Mouse (Mus musculus) liver, postnatal 0 days (tissue): ENCODE data around the gene Tbc1d8. TPM values are rescaled to one million over a fixed set of nuclear protein-coding genes. Genes with fewer than 3 reads are reported as not detected.
A peak's percentile ranks its signal among the peaks of the same experiment; 100 is the strongest.

ENCODE experiments used
- ATAC-seq: fragments of 200-750 bp; cut with Nextera tagmentation; 2 replicates; pipeline ENCODE4 v1.8.0; 2017; ENCODE audit warnings: mild to moderate bottlenecking, moderate library complexity
- DNase-seq: peaks from one replicate; pipeline ENCODE4 v3.0.0-alpha.2; 2016
- H3K27ac ChIP-seq: fragments of 300-500 bp; sonication (generic); 2 replicates; pipeline ENCODE4 v1.5.1; 2014; ENCODE audit warnings: antibody characterized with exemption, moderate library complexity, mild to moderate bottlenecking, low read depth
- H3K27me3 ChIP-seq: fragments of 300-500 bp; sonication (generic); 2 replicates; pipeline ENCODE4 v1.6.1; 2014; ENCODE audit warnings: low read length, control low read depth, mixed read lengths; ENCODE audit not compliant: insufficient read depth
- H3K36me3 ChIP-seq: fragments of 300-500 bp; sonication (generic); replicated peaks from 2 replicates; pipeline ENCODE4 v1.6.1; 2014; ENCODE audit warnings: mild to moderate bottlenecking, control low read depth, low read length, moderate library complexity, mixed read lengths; ENCODE audit not compliant: insufficient read depth
- H3K4me1 ChIP-seq: fragments of 300-500 bp; sonication (generic); 2 replicates; pipeline ENCODE4 v1.6.1; 2014; ENCODE audit warnings: antibody characterized with exemption, mild to moderate bottlenecking, control low read depth; ENCODE audit not compliant: insufficient read depth
- H3K4me2 ChIP-seq: fragments of 300-500 bp; sonication (generic); 2 replicates; pipeline ENCODE4 v1.6.1; 2014; ENCODE audit warnings: low read depth, mild to moderate bottlenecking, low read length, moderate library complexity, mixed read lengths
- H3K4me3 ChIP-seq: fragments of 300-500 bp; sonication (generic); 2 replicates; pipeline ENCODE4 v1.5.1; 2014; ENCODE audit warnings: low read depth, low read length
- H3K9ac ChIP-seq: fragments of 300-500 bp; sonication (generic); replicated peaks from 2 replicates; pipeline ENCODE4 v1.6.1; 2014; ENCODE audit warnings: mild to moderate bottlenecking, moderate library complexity
- H3K9me3 ChIP-seq: fragments of 300-500 bp; sonication (generic); 2 replicates; pipeline ENCODE4 v1.6.1; 2016; ENCODE audit warnings: mild to moderate bottlenecking, control low read depth, low read length, mixed read lengths
- CTCF ChIP-seq: sonication (generic); IDR thresholded peaks from 2 replicates; pipeline ENCODE4 v1.5.1; 2016; ENCODE audit warnings: antibody characterized with exemption, low read depth
- EP300 ChIP-seq: IDR thresholded peaks from 2 replicates; pipeline ENCODE4 v1.6.1; 2016; ENCODE audit warnings: antibody characterized with exemption, low read depth, mild to moderate bottlenecking
- WGBS: fragments of 180-500 bp; shearing (Covaris S2); extraction: QIAGEN DNeasy Blood & Tissue Kit; methylation state at CpG from one replicate; pipeline ENCODE4 v1.1.7; 2014; ENCODE audit not compliant: insufficient replicate concordance; 5-methylcytosine and 5-hydroxymethylcytosine counted together
- polyA plus RNA-seq: library from polyadenylated mRNA; unstranded; fragments of >200 nt; fragmentation: Nextera tagmentation; extraction: Ambion mirVana; gene quantifications from 2 replicates; pipeline ENCODE4 v1.2.1, GENCODE M21; 2015

Tbc1d8 gene
- polyA plus RNA-seq, 1 experiment from 2014 or later: 8.8 TPM

DNA sequence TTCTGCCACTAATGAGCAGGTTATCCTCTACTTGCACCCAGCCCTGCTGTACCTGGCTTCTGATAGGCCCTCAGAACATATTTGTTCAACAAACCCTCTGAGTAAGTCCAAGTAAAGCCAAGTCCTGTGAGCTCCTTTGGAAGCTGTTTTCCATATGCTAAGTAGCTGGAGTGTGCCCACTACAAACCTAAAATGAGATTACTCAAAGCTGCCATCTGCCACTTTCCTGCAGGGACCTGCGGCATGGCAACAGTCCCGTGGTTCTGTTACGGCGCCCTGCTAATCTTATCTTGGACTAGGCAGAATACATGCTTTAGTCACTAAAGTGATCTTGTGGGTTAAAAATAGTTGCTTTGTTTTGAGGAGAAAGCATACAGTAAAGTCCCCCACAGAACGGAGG is 32.4 kb downstream of the Tbc1d8 start:
- 53% methylated on average over 5 of the region's 5 CpGs for WGBS
- Histone ChIP-seq H3K9me3 (no peaks in the 10 kb centered on the region), H3K27me3 (no peaks in the 10 kb centered on the region), H3K9ac (no peak overlapping the region), H3K4me1 (peaks cover 64% of the 10 kb centered on the region), H3K36me3 (peaks cover 8% of the 10 kb centered on the region; the same call in 1 of the 2 replicates), H3K27ac (peak overlapping the region; percentile 44; the same call in 1 of the 2 replicates), H3K4me2 (no peak overlapping the region), H3K4me3 (no peak overlapping the region)
- TF ChIP-seq CTCF (no peak), EP300 (peak; percentile 75; the same call in 1 of the 2 replicates)
- ATAC-seq (peak; percentile 24; the same call in 1 of the 2 replicates), DNase-seq (no peak)

DNA sequence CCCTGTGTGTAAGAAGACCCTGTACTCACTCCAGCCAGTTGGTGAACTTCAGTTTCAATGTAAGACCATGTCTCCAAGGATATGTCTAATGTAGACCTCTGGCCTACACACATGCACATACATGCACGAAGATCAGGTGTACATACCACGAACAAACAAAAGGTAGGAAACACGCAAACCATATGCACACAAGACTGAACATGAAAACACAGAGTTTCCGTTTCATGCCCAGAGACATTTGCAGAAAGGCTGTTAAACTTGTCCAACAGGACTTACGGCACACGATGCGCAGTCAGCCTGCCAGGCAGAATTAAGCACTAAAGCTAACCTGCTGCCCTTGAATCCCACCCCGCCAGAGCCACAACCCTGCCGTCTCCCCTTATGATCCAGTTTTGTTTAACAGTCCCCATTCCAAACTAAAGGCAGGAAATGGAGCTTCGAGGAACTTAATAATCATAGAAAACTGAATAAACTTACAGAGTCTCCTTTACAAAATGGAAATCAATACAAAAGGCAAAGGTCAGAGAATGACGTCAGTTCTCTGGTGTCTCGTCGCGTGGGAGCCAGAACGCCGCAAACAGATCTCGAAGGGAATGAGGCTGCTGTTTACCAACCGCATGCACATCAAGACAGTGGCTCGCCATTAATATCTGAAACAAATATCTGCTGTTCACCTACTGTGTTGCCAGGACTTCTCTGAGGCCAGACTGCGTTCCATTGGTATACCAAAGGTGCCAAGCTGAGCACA is 33.1 kb downstream of the Tbc1d8 start:
- H3K4me1 ChIP-seq: peaks cover 62% of the 10 kb centered on the region
- no peak for TF ChIP-seq EP300
- no peak for TF ChIP-seq CTCF
- no peak overlapping the region for H3K9ac ChIP-seq
- no peak for DNase-seq
- peak overlapping the region; percentile 59; the same call in 1 of the 2 replicates for H3K27ac ChIP-seq
- H3K4me2 ChIP-seq: no peak overlapping the region
- no peak overlapping the region for H3K4me3 ChIP-seq
- ATAC-seq: peak; percentile 59
- 75% methylated on average over 20 of the region's 20 CpGs for WGBS
- H3K36me3 ChIP-seq: peaks cover 8% of the 10 kb centered on the region; the same call in 1 of the 2 replicates
- H3K9me3 ChIP-seq: no peaks in the 10 kb centered on the region
- H3K27me3 ChIP-seq: no peaks in the 10 kb centered on the region

DNA sequence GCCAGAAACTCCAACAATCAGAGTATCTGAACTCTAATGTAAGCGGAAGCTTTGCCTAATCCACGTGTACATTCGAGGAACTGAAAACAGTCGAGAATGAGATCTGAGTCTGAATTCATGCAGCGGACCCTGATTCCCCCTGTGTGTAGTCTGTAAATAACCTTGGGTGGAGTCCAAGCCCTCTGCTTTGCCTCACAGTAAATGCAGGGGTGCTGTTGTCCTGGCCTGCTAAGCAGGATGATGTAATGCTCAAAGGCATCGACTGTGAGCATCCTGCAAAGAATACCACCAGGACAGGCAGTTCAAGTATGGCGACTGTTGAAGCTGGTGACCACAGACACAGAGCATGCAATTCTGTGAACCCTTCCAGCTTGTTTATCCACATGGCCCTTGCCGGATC is 34.8 kb downstream of the Tbc1d8 start:
- no peak for TF ChIP-seq CTCF
- TF ChIP-seq EP300: no peak
- H3K4me3 ChIP-seq: no peak overlapping the region
- no peaks in the 10 kb centered on the region for H3K9me3 ChIP-seq
- WGBS: 54% methylated on average over 8 of the region's 8 CpGs
- H3K27ac ChIP-seq: no peak overlapping the region
- ATAC-seq (peak; percentile 27; the same call in 1 of the 2 replicates), DNase-seq (no peak)
- H3K9ac ChIP-seq: no peak overlapping the region
- peaks cover 8% of the 10 kb centered on the region; the same call in 1 of the 2 replicates for H3K36me3 ChIP-seq
- H3K4me1 ChIP-seq: peaks cover 57% of the 10 kb centered on the region
- no peak overlapping the region for H3K4me2 ChIP-seq
- no peaks in the 10 kb centered on the region for H3K27me3 ChIP-seq

DNA sequence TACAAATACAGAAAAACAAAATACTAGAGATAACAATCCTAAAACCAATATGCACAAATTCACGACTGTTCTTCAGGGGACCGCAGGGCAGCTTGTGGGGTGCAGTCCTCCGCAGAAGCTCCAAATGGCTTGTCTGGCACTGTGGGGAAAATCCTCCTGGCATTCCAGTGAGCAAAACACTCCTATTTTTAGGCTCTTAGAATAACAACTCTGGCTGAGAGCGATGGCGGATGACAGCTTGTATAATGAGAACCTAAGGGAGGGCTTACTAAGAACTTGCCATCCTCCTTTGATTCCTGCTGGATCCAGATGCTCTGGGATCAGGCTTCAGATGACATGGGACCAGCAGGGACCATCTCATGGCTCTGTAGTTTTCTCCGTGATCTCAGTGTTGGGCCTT is 36.9 kb downstream of the Tbc1d8 start:
- no peak overlapping the region for H3K9ac ChIP-seq
- no peak for TF ChIP-seq CTCF
- TF ChIP-seq EP300: no peak
- H3K4me3 ChIP-seq: no peak overlapping the region
- ATAC-seq (no peak), DNase-seq (no peak)
- no peak overlapping the region for H3K27ac ChIP-seq
- peaks cover 58% of the 10 kb centered on the region for H3K4me1 ChIP-seq
- H3K27me3 ChIP-seq: no peaks in the 10 kb centered on the region
- H3K36me3 ChIP-seq: 0 out of 2 replicates have a peak, but pooled peaks cover 2% of the 10 kb centered on the region
- 86% methylated on average over 6 of the region's 6 CpGs for WGBS
- no peaks in the 10 kb centered on the region for H3K9me3 ChIP-seq
- H3K4me2 ChIP-seq: no peak overlapping the region

DNA sequence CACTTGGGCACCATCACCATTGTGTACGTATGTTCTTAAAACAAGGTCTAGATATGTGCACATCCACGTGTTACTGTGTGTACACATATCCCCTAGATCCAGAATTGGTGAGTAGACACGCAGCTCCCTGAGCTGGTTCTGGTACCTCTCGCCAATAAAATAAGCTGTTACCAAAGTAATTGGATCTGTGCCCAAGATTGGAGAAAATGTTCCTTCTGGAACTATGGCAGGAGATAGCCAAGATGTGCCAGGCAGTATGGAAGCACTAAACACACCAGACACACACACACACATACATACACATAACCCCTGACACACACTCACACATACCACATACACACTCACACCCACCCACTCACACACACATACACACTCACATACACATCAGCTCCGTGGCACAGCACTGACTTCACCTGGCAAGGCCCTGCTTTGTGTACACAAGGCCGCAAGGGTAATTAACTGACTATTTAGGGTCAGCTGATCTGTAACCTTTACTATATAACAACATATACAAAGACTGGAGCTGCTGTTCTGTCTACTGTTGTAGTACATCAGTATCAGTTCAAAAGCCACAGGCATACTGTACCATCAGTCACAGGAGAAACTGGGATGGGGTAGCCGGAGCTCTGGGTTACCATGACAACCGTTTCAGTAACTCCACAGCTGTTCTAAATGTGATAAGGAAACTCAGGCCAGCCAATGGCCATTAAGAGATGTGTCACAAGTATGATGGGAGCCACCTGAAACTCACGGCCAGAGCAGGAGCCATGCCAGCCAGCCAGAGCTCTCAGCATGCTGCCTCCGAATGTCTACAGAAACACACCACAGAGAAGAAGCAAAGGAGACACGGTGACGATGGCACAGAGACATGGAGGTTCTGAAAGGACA is 38.6 kb downstream of the Tbc1d8 start:
- Histone ChIP-seq H3K4me1 (peaks cover 55% of the 10 kb centered on the region), H3K27ac (no peak overlapping the region), H3K4me3 (no peak overlapping the region), H3K27me3 (no peaks in the 10 kb centered on the region), H3K9me3 (no peaks in the 10 kb centered on the region), H3K36me3 (0 out of 2 replicates have a peak, but pooled peaks cover 5% of the 10 kb centered on the region), H3K9ac (no peak overlapping the region), H3K4me2 (no peak overlapping the region)
- WGBS: 81% methylated on average over 12 of the region's 12 CpGs
- TF ChIP-seq CTCF (no peak), EP300 (no peak)
- no peak for DNase-seq
- ATAC-seq: no peak

DNA sequence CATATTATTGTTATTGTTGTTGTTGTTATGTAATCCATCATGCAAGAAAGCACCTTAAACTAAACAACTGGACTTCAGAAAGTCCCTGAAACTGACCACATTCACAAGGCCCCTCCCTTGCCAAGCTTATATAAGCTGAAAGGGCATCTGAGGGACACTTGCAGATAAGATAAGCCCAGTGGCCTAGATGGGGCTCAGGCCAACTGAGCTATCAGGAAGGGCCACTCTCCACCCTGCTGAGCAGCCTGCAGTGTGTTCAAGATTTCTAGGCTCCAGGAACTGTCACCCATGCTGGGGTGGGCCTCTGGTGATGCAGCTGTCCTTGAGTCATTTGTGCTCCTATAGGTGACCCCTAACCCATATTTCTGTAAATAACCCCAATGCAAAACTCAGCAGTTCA is 39.9 kb downstream of the Tbc1d8 start:
- TF ChIP-seq CTCF (no peak), EP300 (peak; percentile 56; the same call in 1 of the 2 replicates)
- Histone ChIP-seq H3K4me3 (no peak overlapping the region), H3K4me2 (0 out of 2 replicates have a peak overlapping the region, but pooled peaks have one; percentile 1), H3K36me3 (0 out of 2 replicates have a peak, but pooled peaks cover 5% of the 10 kb centered on the region), H3K9ac (no peak overlapping the region), H3K9me3 (no peaks in the 10 kb centered on the region), H3K27me3 (no peaks in the 10 kb centered on the region), H3K4me1 (peaks cover 48% of the 10 kb centered on the region), H3K27ac (peak overlapping the region; percentile 44; the same call in 1 of the 2 replicates)
- no peak for ATAC-seq
- DNase-seq: no peak
